Mouse (Mus musculus) ES-E14 (cell line): Measurements from ENCODE around the gene Zbp1. TPM values are rescaled to one million over a fixed set of nuclear protein-coding genes. Genes with fewer than 3 reads are reported as not detected.

Experiments used
- DNase-seq: peaks from one replicate; pipeline ENCODE4 v3.0.0-alpha.2; 2013; ENCODE audit warnings: low read depth, low spot score
- H3K27ac ChIP-seq: 2 replicates; pipeline ENCODE4 v1.5.1; 2012; ENCODE audit warnings: low read depth, mild to moderate bottlenecking, low read length, moderate library complexity, mixed read lengths; ENCODE audit not compliant: poor library complexity, insufficient read depth, severe bottlenecking
- H3K36me3 ChIP-seq: 2 replicates; pipeline ENCODE4 v1.6.1; 2012; ENCODE audit warnings: mild to moderate bottlenecking, low read length, moderate library complexity, mixed read lengths; ENCODE audit not compliant: control insufficient read depth, poor library complexity, insufficient read depth, severe bottlenecking
- H3K4me1 ChIP-seq, 2 experiments: fragments of 150-350 bp in 1 of 2; sonication (generic) in 1 of 2; 2 replicates each; pipeline ENCODE4 v1.6.1; 2012; ENCODE audit warnings: low read length in 2 of 2, mild to moderate bottlenecking in 1 of 2, mixed read lengths in 1 of 2; ENCODE audit not compliant: control insufficient read depth in 2 of 2, insufficient read depth in 2 of 2, poor library complexity in 1 of 2
- H3K4me3 ChIP-seq, 2 experiments: fragments of 150-350 bp in 1 of 2; sonication (generic) in 1 of 2; 2 replicates each; pipeline ENCODE4 v1.5.1; 2012; ENCODE audit warnings: low read length in 2 of 2, low read depth in 1 of 2, mild to moderate bottlenecking in 1 of 2, mixed read lengths in 1 of 2; ENCODE audit not compliant: insufficient read depth in 1 of 2, poor library complexity in 1 of 2, severe bottlenecking in 1 of 2
- H3K9ac ChIP-seq: 2 replicates; pipeline ENCODE4 v1.6.1; 2012; ENCODE audit warnings: low read depth, mild to moderate bottlenecking, low read length, mixed read lengths; ENCODE audit not compliant: poor library complexity, insufficient read depth, severe bottlenecking
- H3K9me3 ChIP-seq: fragments of 150-350 bp; sonication (generic); 2 replicates; pipeline ENCODE4 v1.6.1; 2012; ENCODE audit warnings: low read depth, mild to moderate bottlenecking, low read length; ENCODE audit not compliant: control insufficient read depth, insufficient read depth
- CHD2 ChIP-seq: IDR thresholded peaks from 2 replicates; pipeline ENCODE4 v1.6.1; 2014; ENCODE audit warnings: mild to moderate bottlenecking, low read depth, low read length, inconsistent platforms
- HCFC1 ChIP-seq: IDR thresholded peaks from 2 replicates; pipeline ENCODE4 v1.6.1; 2012; ENCODE audit warnings: low read length, inconsistent platforms, borderline replicate concordance; ENCODE audit not compliant: insufficient read depth
- MAFK ChIP-seq: IDR thresholded peaks from 2 replicates; pipeline ENCODE4 v1.6.1; 2014; ENCODE audit warnings: mild to moderate bottlenecking, low read depth, low read length, inconsistent platforms; ENCODE audit not compliant: insufficient read depth
- ZC3H11A ChIP-seq: IDR thresholded peaks from 2 replicates; pipeline ENCODE4 v1.6.1; 2012; ENCODE audit warnings: low read depth, mild to moderate bottlenecking, inconsistent platforms, low read length, borderline replicate concordance
- ZNF384 ChIP-seq: IDR thresholded peaks from 2 replicates; pipeline ENCODE4 v1.6.1; 2012; ENCODE audit warnings: low read depth, low read length, inconsistent platforms
- in situ Hi-C, 2 experiments: fragments of 600-800 bp; cut with MboI; formaldehyde crosslinking; loops; one replicate each; pipeline ENCODE4 v1.15.1; 2025; ENCODE audit warnings: low sequenced_read_pairs in 2 of 2, inconsistent platforms in 1 of 2; ENCODE audit not compliant: unreplicated experiment in 2 of 2
- total RNA-seq: library from RNA; depleted of rRNA; stranded (reverse); fragments of 300-350 nt; gene quantifications from 2 replicates; pipeline ENCODE4 v1.2.3, GENCODE M21; 2012

The Zbp1 gene
- total RNA-seq, 1 experiment = 0.67 TPM

- Histone ChIP-seq H3K4me1 (peaks cover 24 to 78% of the 10 kb centered on the region in 2 experiments), H3K9me3 (no peaks in the 10 kb centered on the region), H3K36me3 (peaks cover 22% of the 10 kb centered on the region), H3K27ac (peak overlapping the region; percentile 41; the same call in 1 of the 2 replicates), H3K9ac (peak overlapping the region; percentile 30), H3K4me3 (0 out of 4 replicates have a peak overlapping the region, but pooled peaks of 1 of the 2 experiments have one; percentile 30)
- in situ Hi-C loops = no loop called here
- no peak for DNase-seq
- no peak for TF ChIP-seq MAFK
Measured at GRCm38 (mm10) chr2:173235435-173236332, 17.0 kb upstream of the Zbp1 start.

DNA sequence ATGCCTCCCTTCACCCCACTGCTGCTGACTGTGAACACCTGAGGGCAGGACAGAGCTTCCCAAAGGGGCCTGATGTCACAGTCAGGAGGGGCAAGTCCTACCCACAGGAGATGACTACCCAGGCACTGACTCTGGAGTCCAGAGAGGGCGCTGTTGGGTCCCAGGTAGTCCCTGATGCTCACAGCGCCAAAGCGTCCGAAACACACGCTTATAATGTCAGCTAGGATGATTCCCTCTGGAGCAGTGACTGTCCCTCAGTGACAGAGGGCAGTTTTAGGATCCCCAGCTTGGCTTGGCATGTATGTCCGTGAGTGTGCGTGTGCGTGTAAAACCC lies 14.0 kb upstream of the Zbp1 start:
- in situ Hi-C loops = no loop called here
- Histone ChIP-seq H3K9ac (no peak overlapping the region), H3K36me3 (peaks cover 29% of the 10 kb centered on the region), H3K9me3 (no peaks in the 10 kb centered on the region), H3K4me1 (peaks cover 12 to 73% of the 10 kb centered on the region in 2 experiments; a peak in 3 of 4 replicates), H3K27ac (no peak overlapping the region), H3K4me3 (no peak overlapping the region)
- no peak for DNase-seq
- TF ChIP-seq CHD2 (no peak), ZC3H11A (no peak), MAFK (no peak), ZNF384 (no peak), HCFC1 (no peak)

- Histone ChIP-seq H3K9ac (no peak overlapping the region), H3K9me3 (no peaks in the 10 kb centered on the region), H3K27ac (no peak overlapping the region), H3K4me1 (peaks cover 12 to 69% of the 10 kb centered on the region in 2 experiments; a peak in 3 of 4 replicates), H3K4me3 (no peak overlapping the region), H3K36me3 (peaks cover 31% of the 10 kb centered on the region)
- TF ChIP-seq MAFK = no peak
- TF ChIP-seq HCFC1 = no peak
- TF ChIP-seq ZC3H11A = no peak
- no peak for TF ChIP-seq ZNF384
- no peak for TF ChIP-seq CHD2
- in situ Hi-C loops = no loop called here
- DNase-seq = no peak
Measured at GRCm38 (mm10) chr2:173232065-173232765, 13.5 kb upstream of the Zbp1 start.

- TF ChIP-seq ZNF384 (no peak), CHD2 (no peak), MAFK (no peak), ZC3H11A (peak; percentile 49; the same call in 1 of the 2 replicates), HCFC1 (no peak; the same call in 1 of the 2 replicates)
- peaks cover 11 to 66% of the 10 kb centered on the region in 2 experiments for H3K4me1 ChIP-seq
- no peaks in the 10 kb centered on the region for H3K9me3 ChIP-seq
- in situ Hi-C loops = no loop called here
- peak; percentile 95 for DNase-seq
- no peak overlapping the region for H3K4me3 ChIP-seq
- peaks cover 31% of the 10 kb centered on the region for H3K36me3 ChIP-seq
- no peak overlapping the region for H3K9ac ChIP-seq
- no peak overlapping the region for H3K27ac ChIP-seq
Measured at GRCm38 (mm10) chr2:173229578-173230224, 11.0 kb upstream of the Zbp1 start.
